Mouse (Mus musculus): ENCODE measurements around the gene Tecpr2.

Gene Tecpr2

GRCm38 (mm10) chr12:110861256-110861655, 27.8 kb upstream of the Tecpr2 start:
- in situ Hi-C loops (cut with MseI, MboI): no loop called here

GRCm38 (mm10) chr12:110864008-110864407, 25.1 kb upstream of the Tecpr2 start:
- in situ Hi-C loops (cut with MseI, MboI): no loop called here

GRCm38 (mm10) chr12:110865571-110865970, 23.5 kb upstream of the Tecpr2 start:
- in situ Hi-C loops (cut with MseI, MboI): no loop called here

GRCm38 (mm10) chr12:110865989-110866388, 23.1 kb upstream of the Tecpr2 start:
- in situ Hi-C loops (cut with MseI, MboI): no loop called here

- in situ Hi-C loops (cut with MseI, MboI): no loop called here
Measured at GRCm38 (mm10) chr12:110870107-110870506, 19.0 kb upstream of the Tecpr2 start.

- in situ Hi-C loops (cut with MseI, MboI): no loop called here
Measured at GRCm38 (mm10) chr12:110871247-110871646, 17.8 kb upstream of the Tecpr2 start.

GRCm38 (mm10) chr12:110875351-110875750, 13.7 kb upstream of the Tecpr2 start:
- in situ Hi-C loops (cut with MseI, MboI): no loop called here

- in situ Hi-C loops (cut with MseI, MboI): no loop called here
Measured at GRCm38 (mm10) chr12:110882291-110882690, 6.8 kb upstream of the Tecpr2 start.

- in situ Hi-C loops (cut with MseI, MboI): no loop called here
Measured at GRCm38 (mm10) chr12:110885251-110885650, 3.8 kb upstream of the Tecpr2 start.

- in situ Hi-C loops (cut with MseI, MboI): no loop called here
Measured at GRCm38 (mm10) chr12:110888106-110888505, 958 bp upstream of the Tecpr2 start.

- in situ Hi-C loops (cut with MseI, MboI): no loop called here
Measured at GRCm38 (mm10) chr12:110888606-110889005, 458 bp upstream of the Tecpr2 start.

GRCm38 (mm10) chr12:110891887-110892286, 2.8 kb downstream of the Tecpr2 start:
- in situ Hi-C loops (cut with MseI, MboI): no loop called here

- in situ Hi-C loops (cut with MseI, MboI): no loop called here
Measured at GRCm38 (mm10) chr12:110902106-110902505, 13.0 kb downstream of the Tecpr2 start.

- in situ Hi-C loops (cut with MseI, MboI): no loop called here
Measured at GRCm38 (mm10) chr12:110903536-110903935, 14.5 kb downstream of the Tecpr2 start.

- in situ Hi-C loops (cut with MseI, MboI): no loop called here
Measured at GRCm38 (mm10) chr12:110907845-110908244, 18.8 kb downstream of the Tecpr2 start.

GRCm38 (mm10) chr12:110909962-110910361, 20.9 kb downstream of the Tecpr2 start:
- in situ Hi-C loops (cut with MseI, MboI): no loop called here

- in situ Hi-C loops (cut with MseI, MboI): no loop called here
Measured at GRCm38 (mm10) chr12:110915761-110916160, 26.7 kb downstream of the Tecpr2 start.

GRCm38 (mm10) chr12:110920254-110920653, 31.2 kb downstream of the Tecpr2 start:
- in situ Hi-C loops (cut with MseI, MboI): no loop called here

GRCm38 (mm10) chr12:110921572-110921971, 32.5 kb downstream of the Tecpr2 start:
- in situ Hi-C loops (cut with MseI, MboI): no loop called here

- in situ Hi-C loops (cut with MseI, MboI): no loop called here
Measured at GRCm38 (mm10) chr12:110932820-110933219, 43.8 kb downstream of the Tecpr2 start.

- in situ Hi-C loops (cut with MseI, MboI): no loop called here
Measured at GRCm38 (mm10) chr12:110935983-110936620, 47.0 kb downstream of the Tecpr2 start.

- in situ Hi-C loops (cut with MseI, MboI): no loop called here
Measured at GRCm38 (mm10) chr12:110937496-110937895, 48.4 kb downstream of the Tecpr2 start.

GRCm38 (mm10) chr12:110939385-110939784, 50.3 kb downstream of the Tecpr2 start:
- in situ Hi-C loops (cut with MseI, MboI): no loop called here

GRCm38 (mm10) chr12:110940869-110941268, 51.8 kb downstream of the Tecpr2 start:
- in situ Hi-C loops (cut with MseI, MboI): loop anchor here in 1 of 2 experiments (5.0 kb wide), 1 partner anchor 41 kb away; no protein-coding TSS in a partner anchor
